Mouse (Mus musculus) heart, embryonic 14.5 days (tissue): ENCODE measurements around the gene 4933402N03Rik. TPM values are rescaled to one million over a fixed set of nuclear protein-coding genes. Genes with fewer than 3 reads are reported as not detected.

ENCODE experiments used
- ATAC-seq: fragments of 200-750 bp; cut with Nextera tagmentation; 2 replicates; pipeline ENCODE4 v1.8.0; 2017; ENCODE audit warnings: low read depth, moderate TSS enrichment; ENCODE audit not compliant: insufficient number of reproducible peaks, insufficient read depth, low FRiP score
- H3K27ac ChIP-seq, 2 experiments: fragments of 200-500 bp in 1 of 2; fragments of 300-500 bp in 1 of 2; sonication (generic) in 1 of 2; replicated peaks in 1 of 2; 2 replicates each; pipeline ENCODE4 v1.5.1; 2012 to 2014; ENCODE audit warnings: low read depth in 2 of 2, low read length in 2 of 2, control low read depth in 1 of 2, mild to moderate bottlenecking in 1 of 2, mixed read lengths in 1 of 2; ENCODE audit not compliant: control insufficient read depth in 1 of 2, insufficient read depth in 1 of 2
- H3K27me3 ChIP-seq: fragments of 300-500 bp; sonication (generic); 2 replicates; pipeline ENCODE4 v1.6.1; 2014; ENCODE audit warnings: mild to moderate bottlenecking, low read length, control low read depth; ENCODE audit not compliant: control insufficient read depth, insufficient read depth
- H3K36me3 ChIP-seq: fragments of 300-500 bp; sonication (generic); 2 replicates; pipeline ENCODE4 v1.6.1; 2014; ENCODE audit warnings: mild to moderate bottlenecking, control low read depth, low read length, mixed read lengths; ENCODE audit not compliant: control insufficient read depth, insufficient read depth
- H3K4me1 ChIP-seq, 2 experiments: fragments of 200-500 bp in 1 of 2; fragments of 300-500 bp in 1 of 2; sonication (generic) in 1 of 2; 2 replicates each; pipeline ENCODE4 v1.6.1; 2012 to 2014; ENCODE audit warnings: low read length in 2 of 2, control low read depth in 1 of 2, mixed read lengths in 1 of 2; ENCODE audit not compliant: control insufficient read depth in 2 of 2, insufficient read depth in 2 of 2
- H3K4me2 ChIP-seq: fragments of 300-500 bp; sonication (generic); 2 replicates; pipeline ENCODE4 v1.6.1; 2014; ENCODE audit warnings: mild to moderate bottlenecking, low read length
- H3K4me3 ChIP-seq, 2 experiments: fragments of 200-500 bp in 1 of 2; fragments of 300-500 bp in 1 of 2; sonication (generic) in 1 of 2; 2 replicates each; pipeline ENCODE4 v1.5.1; 2012 to 2014; ENCODE audit warnings: low read length in 2 of 2, mild to moderate bottlenecking in 2 of 2, control low read depth in 1 of 2, low read depth in 1 of 2, moderate library complexity in 1 of 2; ENCODE audit not compliant: control insufficient read depth in 1 of 2, insufficient read depth in 1 of 2
- H3K9ac ChIP-seq: fragments of 300-500 bp; sonication (generic); 2 replicates; pipeline ENCODE4 v1.6.1; 2014; ENCODE audit warnings: mild to moderate bottlenecking, low read length
- H3K9me3 ChIP-seq: fragments of 300-500 bp; sonication (generic); 2 replicates; pipeline ENCODE4 v1.6.1; 2016; ENCODE audit warnings: low read length, control low read depth; ENCODE audit not compliant: control insufficient read depth
- WGBS: fragments of 180-500 bp; shearing (Covaris S2); extraction: QIAGEN DNeasy Blood & Tissue Kit; methylation state at CpG from one replicate; pipeline ENCODE4 v1.1.7; 2014; 5-methylcytosine and 5-hydroxymethylcytosine counted together
- polyA plus RNA-seq: library from polyadenylated mRNA; unstranded; fragments of >200 nt; fragmentation: Nextera tagmentation; extraction: Ambion mirVana; gene quantifications from 2 replicates; pipeline ENCODE4 v1.2.1, GENCODE M21; 2014

The 4933402N03Rik gene
- polyA plus RNA-seq, 1 experiment from 2014 or later = not detected

DNA sequence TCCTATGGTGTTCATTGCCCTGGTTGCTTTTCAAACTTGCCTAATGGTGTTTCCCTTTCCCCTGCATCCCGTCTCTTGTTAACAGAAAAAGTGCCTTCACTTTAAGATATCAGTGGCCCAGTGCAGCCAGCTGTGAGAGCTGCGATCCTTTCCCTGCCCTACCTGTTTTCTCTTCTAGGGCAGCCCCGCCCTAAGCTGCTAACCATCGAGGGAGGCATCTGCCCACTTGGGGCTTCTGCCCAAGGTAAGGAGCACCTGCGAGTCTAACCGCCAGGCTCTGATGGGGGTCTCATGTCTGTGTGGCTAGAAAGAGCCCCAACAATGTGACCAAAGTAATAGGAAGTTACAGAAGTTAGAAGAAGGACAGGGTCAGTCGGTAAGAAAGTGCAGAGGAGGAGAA, 16.1 kb upstream of the 4933402N03Rik start:
- H3K4me1 ChIP-seq = no peaks in the 10 kb centered on the region
- no peak for ATAC-seq
- H3K27ac ChIP-seq = no peak overlapping the region
- 60% methylated on average over 7 of the region's 7 CpGs for WGBS
- H3K4me3 ChIP-seq = no peak overlapping the region
- H3K4me2 ChIP-seq = no peak overlapping the region
- no peaks in the 10 kb centered on the region for H3K27me3 ChIP-seq
- H3K36me3 ChIP-seq = no peaks in the 10 kb centered on the region
- no peaks in the 10 kb centered on the region for H3K9me3 ChIP-seq
- H3K9ac ChIP-seq = no peak overlapping the region

DNA sequence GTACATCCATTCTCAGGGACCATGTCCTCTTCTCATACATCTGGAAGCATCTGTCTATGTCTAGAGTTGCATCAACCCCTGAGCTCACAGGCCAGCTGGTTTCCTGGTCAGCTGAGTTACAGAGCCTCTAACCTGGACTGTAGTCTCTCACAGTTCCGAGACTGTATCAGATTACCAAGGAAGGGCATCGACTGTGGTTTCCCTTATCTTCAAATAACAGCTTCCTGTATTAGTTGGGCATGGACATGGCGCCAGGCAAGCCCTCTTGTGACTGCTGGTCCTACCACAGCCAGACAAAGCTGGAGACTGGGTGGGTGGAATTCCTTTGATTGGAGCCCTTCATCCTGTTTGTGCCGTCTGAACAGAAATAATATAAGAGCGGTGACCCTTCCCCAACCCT, 6.9 kb upstream of the 4933402N03Rik start:
- H3K36me3 ChIP-seq = no peaks in the 10 kb centered on the region
- no peak overlapping the region for H3K9ac ChIP-seq
- H3K4me2 ChIP-seq = no peak overlapping the region
- ATAC-seq = no peak
- H3K27me3 ChIP-seq = no peaks in the 10 kb centered on the region
- H3K4me1 ChIP-seq = no peaks in the 10 kb centered on the region
- 59% methylated on average over 5 of the region's 5 CpGs for WGBS
- H3K4me3 ChIP-seq = no peak overlapping the region
- H3K27ac ChIP-seq = no peak overlapping the region
- H3K9me3 ChIP-seq = no peaks in the 10 kb centered on the region

- no peaks in the 10 kb centered on the region for H3K4me1 ChIP-seq
- no peaks in the 10 kb centered on the region for H3K36me3 ChIP-seq
- no peak overlapping the region for H3K9ac ChIP-seq
- no peaks in the 10 kb centered on the region for H3K27me3 ChIP-seq
- ATAC-seq = no peak
- no peak overlapping the region for H3K4me3 ChIP-seq
- no peak overlapping the region for H3K4me2 ChIP-seq
- H3K27ac ChIP-seq = no peak overlapping the region
- 81% methylated on average over 3 of the region's 3 CpGs for WGBS
- no peaks in the 10 kb centered on the region for H3K9me3 ChIP-seq
Measured at GRCm38 (mm10) chr7:131150179-131150578, 4.1 kb upstream of the 4933402N03Rik start.

GRCm38 (mm10) chr7:131133181-131133580, 12.9 kb downstream of the 4933402N03Rik start:
- H3K4me1 ChIP-seq = no peaks in the 10 kb centered on the region; a peak in 1 of 4 replicates
- H3K36me3 ChIP-seq = no peaks in the 10 kb centered on the region
- no peak overlapping the region for H3K4me3 ChIP-seq
- H3K4me2 ChIP-seq = no peak overlapping the region
- no peaks in the 10 kb centered on the region for H3K9me3 ChIP-seq
- no peak for ATAC-seq
- 64% methylated on average over 3 of the region's 3 CpGs for WGBS
- no peak overlapping the region for H3K9ac ChIP-seq
- no peak overlapping the region for H3K27ac ChIP-seq
- H3K27me3 ChIP-seq = no peaks in the 10 kb centered on the region; the same call in 1 of the 2 replicates

DNA sequence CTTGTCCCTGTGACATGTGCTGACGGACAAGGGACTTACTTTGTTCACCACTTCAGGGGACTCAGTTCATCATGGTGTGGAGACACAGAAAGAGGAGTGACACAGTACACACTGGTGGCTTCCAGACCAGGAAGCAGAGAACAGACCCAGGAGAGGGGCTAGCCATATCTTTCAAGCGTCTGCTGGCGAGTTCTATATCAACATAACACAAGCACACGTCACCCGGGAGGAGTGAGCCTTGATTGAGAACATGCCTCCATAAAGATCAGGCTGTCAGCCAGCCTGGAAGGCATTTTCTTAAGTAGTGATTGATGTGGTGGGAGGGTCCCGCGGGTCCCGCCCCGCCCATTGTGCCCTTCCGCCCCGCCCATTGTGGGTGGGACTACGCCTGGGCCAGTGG, 16.1 kb downstream of the 4933402N03Rik start:
- no peaks in the 10 kb centered on the region for H3K9me3 ChIP-seq
- H3K27me3 ChIP-seq = no peaks in the 10 kb centered on the region; the same call in 1 of the 2 replicates
- 40% methylated on average over 12 of the region's 12 CpGs for WGBS
- H3K4me2 ChIP-seq = no peak overlapping the region
- H3K27ac ChIP-seq = no peak overlapping the region
- H3K9ac ChIP-seq = no peak overlapping the region
- H3K36me3 ChIP-seq = no peaks in the 10 kb centered on the region
- H3K4me3 ChIP-seq = no peak overlapping the region
- no peaks in the 10 kb centered on the region; a peak in 1 of 4 replicates for H3K4me1 ChIP-seq
- ATAC-seq = no peak

GRCm38 (mm10) chr7:131122210-131122807, 23.8 kb downstream of the 4933402N03Rik start:
- Histone ChIP-seq H3K4me1 (no peaks in the 10 kb centered on the region), H3K36me3 (no peaks in the 10 kb centered on the region), H3K27me3 (no peaks in the 10 kb centered on the region), H3K9me3 (no peaks in the 10 kb centered on the region), H3K27ac (no peak overlapping the region), H3K9ac (no peak overlapping the region), H3K4me2 (no peak overlapping the region), H3K4me3 (no peak overlapping the region)
- WGBS = 92% methylated on average over 2 of the region's 2 CpGs
- no peak for ATAC-seq

- 0 out of 4 replicates have a peak, but pooled peaks cover 3 to 8% of the 10 kb centered on the region in 2 experiments for H3K4me1 ChIP-seq
- 34% methylated on average over 2 of the region's 2 CpGs for WGBS
- H3K4me2 ChIP-seq = no peak overlapping the region
- H3K36me3 ChIP-seq = no peaks in the 10 kb centered on the region
- no peaks in the 10 kb centered on the region for H3K27me3 ChIP-seq
- ATAC-seq = no peak
- no peaks in the 10 kb centered on the region for H3K9me3 ChIP-seq
- H3K4me3 ChIP-seq = no peak overlapping the region
- H3K9ac ChIP-seq = no peak overlapping the region
- H3K27ac ChIP-seq = no peak overlapping the region
Measured at GRCm38 (mm10) chr7:131114434-131114833, 31.7 kb downstream of the 4933402N03Rik start.

DNA sequence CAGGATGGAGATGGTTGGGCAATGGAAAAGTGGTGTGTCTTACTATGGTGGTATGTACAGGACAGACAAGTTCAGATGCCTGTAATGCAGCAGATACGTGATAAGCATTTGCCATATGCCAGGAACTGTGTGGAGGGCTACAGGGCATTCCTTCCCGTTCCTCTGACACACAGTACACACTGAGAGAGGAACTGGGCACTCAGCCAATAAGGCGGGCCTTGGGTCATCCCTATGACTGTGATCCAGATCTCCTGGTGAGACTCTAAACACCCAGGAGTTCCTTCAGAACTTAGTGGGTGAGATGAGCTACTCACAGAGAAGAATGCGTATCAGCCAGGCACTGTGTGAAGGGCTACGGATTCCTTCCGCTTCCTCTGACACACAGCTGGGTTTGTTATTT, 32.4 kb downstream of the 4933402N03Rik start:
- no peak overlapping the region for H3K9ac ChIP-seq
- no peaks in the 10 kb centered on the region for H3K36me3 ChIP-seq
- no peak overlapping the region for H3K27ac ChIP-seq
- 0 out of 4 replicates have a peak, but pooled peaks cover 3 to 8% of the 10 kb centered on the region in 2 experiments for H3K4me1 ChIP-seq
- no peak overlapping the region for H3K4me2 ChIP-seq
- ATAC-seq = no peak
- H3K9me3 ChIP-seq = no peaks in the 10 kb centered on the region
- 40% methylated on average over 6 of the region's 6 CpGs for WGBS
- no peak overlapping the region for H3K4me3 ChIP-seq
- H3K27me3 ChIP-seq = no peaks in the 10 kb centered on the region
